Mouse (Mus musculus) intestine, postnatal 0 days (tissue): ENCODE results near the gene BC051142. TPM values are rescaled to one million over a fixed set of nuclear protein-coding genes. Genes with fewer than 3 reads are reported as not detected.
A peak's percentile ranks its signal among the peaks of the same experiment; 100 is the strongest.

Experiments
- ATAC-seq: fragments of 200-750 bp; cut with Nextera tagmentation; 2 replicates; pipeline ENCODE4 v1.8.0; 2017; ENCODE audit warnings: mild to moderate bottlenecking, moderate TSS enrichment, moderate library complexity
- H3K27ac ChIP-seq: fragments of 300-500 bp; sonication (generic); 2 replicates; pipeline ENCODE4 v1.5.1; 2014; ENCODE audit warnings: mild to moderate bottlenecking, low read depth, low read length, moderate library complexity
- H3K27me3 ChIP-seq: fragments of 300-500 bp; sonication (generic); replicated peaks from 2 replicates; pipeline ENCODE4 v1.6.1; 2014; ENCODE audit warnings: low read length, mixed read lengths; ENCODE audit not compliant: control insufficient read depth, insufficient read depth
- H3K36me3 ChIP-seq: fragments of 300-500 bp; sonication (generic); 2 replicates; pipeline ENCODE4 v1.6.1; 2014; ENCODE audit warnings: mild to moderate bottlenecking, moderate library complexity; ENCODE audit not compliant: control insufficient read depth, insufficient read depth
- H3K4me1 ChIP-seq: fragments of 300-500 bp; sonication (generic); replicated peaks from 2 replicates; pipeline ENCODE4 v1.6.1; 2014; ENCODE audit warnings: antibody characterized with exemption, low read length, mixed read lengths; ENCODE audit not compliant: control insufficient read depth, insufficient read depth
- H3K4me2 ChIP-seq: fragments of 300-500 bp; sonication (generic); replicated peaks from 2 replicates; pipeline ENCODE4 v1.6.1; 2014; ENCODE audit warnings: low read depth, mild to moderate bottlenecking, moderate library complexity
- H3K4me3 ChIP-seq: fragments of 300-500 bp; sonication (generic); 2 replicates; pipeline ENCODE4 v1.5.1; 2014; ENCODE audit warnings: low read depth, low read length
- H3K9ac ChIP-seq: fragments of 300-500 bp; sonication (generic); 2 replicates; pipeline ENCODE4 v1.6.1; 2014; ENCODE audit warnings: mild to moderate bottlenecking, low read depth, low read length
- H3K9me3 ChIP-seq: fragments of 300-500 bp; sonication (generic); 2 replicates; pipeline ENCODE4 v1.6.1; 2016; ENCODE audit warnings: mixed run types; ENCODE audit not compliant: control insufficient read depth
- CTCF ChIP-seq: sonication (generic); IDR thresholded peaks from 2 replicates; pipeline ENCODE4 v1.5.1; 2016; ENCODE audit warnings: low read depth, mild to moderate bottlenecking, control low read depth, antibody characterized with exemption, moderate library complexity
- WGBS: fragments of 180-500 bp; shearing (Covaris S2); extraction: QIAGEN DNeasy Blood & Tissue Kit; methylation state at CpG from one replicate; pipeline ENCODE4 v1.1.7; 2014; 5-methylcytosine and 5-hydroxymethylcytosine counted together
- polyA plus RNA-seq: library from polyadenylated mRNA; unstranded; fragments of >200 nt; fragmentation: Nextera tagmentation; extraction: Ambion mirVana; gene quantifications from 2 replicates; pipeline ENCODE4 v1.2.1, GENCODE M21; 2015

The BC051142 gene
- polyA plus RNA-seq, 1 experiment from 2014 or later, result 1.6 TPM

DNA sequence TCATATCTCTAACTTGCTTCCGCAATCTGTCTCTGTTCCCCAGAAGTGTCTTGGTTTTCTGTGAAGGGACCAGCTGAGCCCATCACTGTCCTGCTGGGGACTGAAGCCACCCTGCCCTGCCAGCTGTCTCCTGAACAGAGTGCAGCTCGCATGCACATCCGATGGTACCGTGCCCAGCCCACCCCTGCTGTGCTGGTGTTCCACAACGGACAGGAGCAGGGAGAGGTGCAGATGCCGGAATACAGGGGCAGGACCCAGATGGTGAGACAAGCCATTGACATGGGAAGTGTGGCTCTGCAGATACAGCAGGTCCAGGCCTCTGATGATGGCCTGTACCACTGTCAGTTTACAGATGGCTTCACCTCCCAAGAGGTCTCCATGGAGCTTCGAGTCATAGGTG, 19.2 kb upstream of the BC051142 start:
- WGBS, result 84% methylated on average over 7 of the region's 7 CpGs
- H3K36me3 ChIP-seq, result peaks cover 38% of the 10 kb centered on the region; the same call in 1 of the 2 replicates
- no peak overlapping the region for H3K4me2 ChIP-seq
- H3K4me3 ChIP-seq, result no peak overlapping the region
- no peak overlapping the region for H3K9ac ChIP-seq
- no peaks in the 10 kb centered on the region for H3K27me3 ChIP-seq
- no peak overlapping the region for H3K27ac ChIP-seq
- H3K4me1 ChIP-seq, result no peaks in the 10 kb centered on the region
- ATAC-seq, result no peak
- no peaks in the 10 kb centered on the region for H3K9me3 ChIP-seq
- TF ChIP-seq CTCF, result no peak

DNA sequence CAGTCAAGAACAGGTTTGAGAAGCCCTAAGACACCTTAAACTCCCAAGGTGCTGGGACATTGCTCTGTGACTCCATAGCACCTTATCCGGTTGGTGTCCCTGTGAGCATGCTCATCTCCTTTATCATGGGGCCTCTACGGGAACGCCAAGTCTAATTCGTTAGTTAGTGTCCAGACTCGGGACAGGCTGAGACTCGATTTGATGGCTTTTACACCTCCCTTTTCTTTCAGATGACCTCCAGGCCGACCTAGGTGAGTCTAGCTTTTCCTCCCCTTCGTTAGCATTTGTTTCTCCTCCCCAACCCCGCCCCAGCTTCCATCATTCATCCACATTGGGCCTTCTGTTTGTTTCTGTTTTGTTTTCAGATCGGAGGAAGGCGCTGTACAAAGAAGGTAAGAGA, 16.7 kb upstream of the BC051142 start:
- H3K9ac ChIP-seq, result no peak overlapping the region
- no peak overlapping the region for H3K4me3 ChIP-seq
- WGBS, result 74% methylated on average over 11 of the region's 11 CpGs
- no peak for ATAC-seq
- no peak overlapping the region for H3K27ac ChIP-seq
- H3K4me2 ChIP-seq, result no peak overlapping the region
- TF ChIP-seq CTCF, result no peak
- H3K36me3 ChIP-seq, result peaks cover 44% of the 10 kb centered on the region; the same call in 1 of the 2 replicates
- H3K27me3 ChIP-seq, result no peaks in the 10 kb centered on the region
- H3K4me1 ChIP-seq, result no peaks in the 10 kb centered on the region
- no peaks in the 10 kb centered on the region for H3K9me3 ChIP-seq

DNA sequence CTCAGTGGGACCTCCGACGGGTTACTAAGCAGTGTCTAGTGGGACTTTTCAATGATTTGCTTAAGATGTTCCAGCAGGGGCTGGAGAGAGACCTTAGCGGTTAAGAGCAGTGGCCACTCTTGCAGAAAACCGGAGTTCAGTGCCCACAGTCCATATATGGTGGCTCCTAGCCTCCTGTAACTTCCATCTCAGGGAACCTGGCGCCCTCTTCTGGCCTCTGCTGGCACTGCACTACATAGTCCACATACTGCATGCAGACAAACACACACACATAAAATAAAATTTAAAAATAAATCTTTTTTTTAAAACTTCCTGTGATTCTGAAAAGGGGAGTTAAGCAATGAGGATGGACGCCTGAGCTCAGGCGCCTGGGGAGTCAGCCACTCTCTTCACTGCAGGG, 15.4 kb upstream of the BC051142 start:
- no peak overlapping the region for H3K27ac ChIP-seq

DNA sequence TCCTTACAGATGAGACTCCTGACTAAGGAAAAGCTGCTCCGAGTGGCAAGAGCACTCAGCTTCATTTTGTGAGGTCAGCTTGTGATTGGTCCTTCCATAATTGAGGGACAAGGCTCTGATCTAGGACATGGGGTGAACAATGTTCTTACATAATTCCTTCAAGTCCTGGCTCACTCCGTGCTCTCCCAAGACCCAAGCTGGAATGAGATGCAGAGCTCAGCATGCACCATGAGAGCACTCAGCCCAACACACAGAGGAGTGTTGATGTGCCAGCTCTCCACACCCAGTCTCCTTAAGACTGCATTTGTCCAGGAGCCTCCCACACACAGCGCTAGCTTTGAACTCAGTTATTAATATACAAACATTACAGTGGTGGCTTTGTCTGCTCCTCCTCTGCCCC, 13.9 kb upstream of the BC051142 start:
- ATAC-seq, result no peak
- no peaks in the 10 kb centered on the region for H3K27me3 ChIP-seq
- TF ChIP-seq CTCF, result no peak
- H3K4me1 ChIP-seq, result no peaks in the 10 kb centered on the region
- WGBS, result 70% methylated on average over 3 of the region's 3 CpGs
- no peak overlapping the region for H3K4me3 ChIP-seq
- no peaks in the 10 kb centered on the region for H3K9me3 ChIP-seq
- no peak overlapping the region for H3K27ac ChIP-seq
- no peak overlapping the region for H3K4me2 ChIP-seq
- H3K36me3 ChIP-seq, result peaks cover 40% of the 10 kb centered on the region; the same call in 1 of the 2 replicates
- H3K9ac ChIP-seq, result no peak overlapping the region

More for the DNA sequence above, 15.4 kb upstream of the BC051142 start:
- no peak for ATAC-seq
- Histone ChIP-seq H3K4me1 (no peaks in the 10 kb centered on the region), H3K9ac (no peak overlapping the region), H3K27me3 (no peaks in the 10 kb centered on the region), H3K9me3 (no peaks in the 10 kb centered on the region), H3K36me3 (peaks cover 44% of the 10 kb centered on the region; the same call in 1 of the 2 replicates), H3K4me2 (no peak overlapping the region), H3K4me3 (no peak overlapping the region)
- TF ChIP-seq CTCF, result peak; percentile 62
- 76% methylated on average over 7 of the region's 7 CpGs for WGBS

GRCm38 (mm10) chr17:34386656-34387055, 12.0 kb upstream of the BC051142 start:
- H3K27me3 ChIP-seq, result peaks cover 1% of the 10 kb centered on the region; the same call in 1 of the 2 replicates
- no peak overlapping the region for H3K9ac ChIP-seq
- H3K4me2 ChIP-seq, result no peak overlapping the region
- ATAC-seq, result no peak
- no peak overlapping the region for H3K4me3 ChIP-seq
- no peaks in the 10 kb centered on the region for H3K9me3 ChIP-seq
- 81% methylated on average over 2 of the region's 2 CpGs for WGBS
- TF ChIP-seq CTCF, result no peak
- H3K4me1 ChIP-seq, result no peaks in the 10 kb centered on the region
- no peak overlapping the region for H3K27ac ChIP-seq
- H3K36me3 ChIP-seq, result peaks cover 26% of the 10 kb centered on the region; the same call in 1 of the 2 replicates

DNA sequence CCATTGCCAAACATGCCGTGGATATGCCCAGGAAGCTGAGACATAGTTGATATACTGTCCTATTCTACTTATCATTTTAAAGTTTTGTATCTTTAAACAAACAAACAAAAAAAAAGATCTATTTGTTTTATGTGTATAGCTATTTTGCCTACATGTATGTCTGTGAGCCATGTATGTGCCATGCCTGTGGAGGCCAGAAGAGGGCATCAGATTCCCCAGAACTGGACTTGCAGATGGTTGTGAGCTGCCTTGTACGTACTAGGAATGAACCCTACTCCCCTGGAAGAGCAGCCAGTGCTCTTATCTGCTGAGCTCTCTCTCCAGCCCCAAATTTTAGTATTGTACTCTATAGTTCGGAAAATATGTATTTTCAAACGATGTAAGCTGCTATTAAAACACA, 10.1 kb upstream of the BC051142 start:
- H3K9me3 ChIP-seq, result no peaks in the 10 kb centered on the region
- H3K4me2 ChIP-seq, result no peak overlapping the region
- no peak overlapping the region for H3K4me3 ChIP-seq
- no peak overlapping the region for H3K9ac ChIP-seq
- ATAC-seq, result no peak
- no peak overlapping the region for H3K27ac ChIP-seq
- 42% methylated on average over 4 of the region's 4 CpGs for WGBS
- no peaks in the 10 kb centered on the region for H3K4me1 ChIP-seq
- TF ChIP-seq CTCF, result peak; percentile 77
- H3K36me3 ChIP-seq, result peaks cover 8% of the 10 kb centered on the region; the same call in 1 of the 2 replicates
- peaks cover 5% of the 10 kb centered on the region; the same call in 1 of the 2 replicates for H3K27me3 ChIP-seq

DNA sequence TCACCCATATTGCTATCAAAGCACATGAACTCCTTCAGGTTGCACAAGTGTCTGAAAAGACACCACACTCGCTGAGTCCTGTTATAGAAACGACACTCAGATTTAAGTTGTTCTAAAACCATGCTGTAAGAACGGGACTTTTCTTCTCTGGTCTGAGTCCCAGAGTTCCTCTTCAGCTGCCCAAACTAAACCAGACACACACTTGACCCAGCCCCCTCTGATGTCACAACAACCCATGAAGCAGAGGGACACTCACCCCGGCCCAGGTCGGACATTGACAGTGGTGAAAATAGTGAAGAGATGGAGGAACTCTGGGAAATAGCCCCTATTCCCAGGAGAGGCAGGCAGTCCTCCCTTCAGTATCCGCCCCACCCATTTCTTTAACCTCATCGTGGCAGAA, 7.1 kb upstream of the BC051142 start:
- Histone ChIP-seq H3K9me3 (0 out of 2 replicates have a peak, but pooled peaks cover 2% of the 10 kb centered on the region), H3K9ac (no peak overlapping the region), H3K4me2 (no peak overlapping the region), H3K36me3 (no peaks in the 10 kb centered on the region), H3K27me3 (peaks cover 5% of the 10 kb centered on the region; the same call in 1 of the 2 replicates), H3K4me3 (no peak overlapping the region), H3K4me1 (no peaks in the 10 kb centered on the region), H3K27ac (no peak overlapping the region)
- 63% methylated on average over 7 of the region's 7 CpGs for WGBS
- no peak for ATAC-seq
- TF ChIP-seq CTCF, result no peak
